Mouse (Mus musculus): ENCODE data around the gene Mrpl50.

- TF ChIP-seq EP300 (IDR thresholded peaks at IDR 0.05; ENCODE audit: insufficient read depth, low read depth, low read length) (no peak), POLR2A (IDR thresholded peaks at IDR 0.05; ENCODE audit: insufficient read depth, low read depth, low read length) (no peak)
These were observed 40.0 kb downstream of the Mrpl50 start for GRCm38 (mm10) chr4:49480896-49481295.
